Mouse (Mus musculus): Measurements from ENCODE around the gene Pop5. TPM values are rescaled to one million over a fixed set of nuclear protein-coding genes. Genes with fewer than 3 reads are reported as not detected.

Pop5 gene
- polyA plus RNA-seq, 2 experiments = 51.6 to 90.3 TPM

GRCm38 (mm10) chr5:115278053-115278452 lies 42.4 kb downstream of the Pop5 start:
- H3K4me1 ChIP-seq (ENCODE audit: control insufficient read depth, insufficient read depth, low read length) = peaks cover 10% of the 10 kb centered on the region; the same call in 1 of the 2 replicates
- no peak overlapping the region for H3K4me3 ChIP-seq (replicated peaks; ENCODE audit: low read length)
- no peak overlapping the region for H3K9ac ChIP-seq (ENCODE audit: low read depth, low read length, severe bottlenecking)
- ATAC-seq (ENCODE audit: low FRiP score, low read depth) (no peak), DNase-seq (ENCODE audit: low spot score) (no peak)
- 0 out of 2 replicates have a peak, but pooled peaks cover under 1% of the 10 kb centered on the region for H3K36me3 ChIP-seq (ENCODE audit: control insufficient read depth, insufficient read depth, low read length)
- 89% methylated on average over 1 of the region's 1 CpGs for WGBS
- no peaks in the 10 kb centered on the region for H3K27me3 ChIP-seq (ENCODE audit: control insufficient read depth, insufficient read depth, low read length)
- no peak overlapping the region for H3K4me2 ChIP-seq (replicated peaks; ENCODE audit: low read depth, low read length, severe bottlenecking)
- no peak overlapping the region for H3K27ac ChIP-seq (replicated peaks; ENCODE audit: low read depth, low read length)
- TF ChIP-seq POLR2A (IDR thresholded peaks at IDR 0.05; ENCODE audit: borderline replicate concordance, extremely low read depth, insufficient read depth, insufficient read length) = no peak
- no peaks in the 10 kb centered on the region for H3K9me3 ChIP-seq (ENCODE audit: control insufficient read depth, low read length)

DNA sequence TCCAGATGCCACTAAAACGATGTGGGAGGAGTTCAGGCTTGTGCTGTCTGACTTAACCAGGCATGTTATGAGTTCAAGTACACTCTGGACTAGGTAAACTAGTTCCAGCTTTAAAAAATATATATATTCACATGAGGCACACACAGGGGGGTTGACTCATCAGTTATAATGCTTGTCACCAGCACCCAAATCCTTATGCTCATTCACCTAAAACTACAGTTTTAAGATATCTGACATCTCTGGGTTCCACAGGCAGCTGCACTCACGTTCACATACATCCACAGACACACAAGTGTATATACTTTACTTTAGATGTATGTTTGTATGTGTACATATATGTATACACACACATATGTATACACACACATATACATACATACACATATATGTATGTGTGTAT lies 43.1 kb downstream of the Pop5 start:
- H3K4me2 ChIP-seq (replicated peaks; ENCODE audit: low read depth, low read length, severe bottlenecking) = no peak overlapping the region
- no peak overlapping the region for H3K4me3 ChIP-seq (replicated peaks; ENCODE audit: low read length)
- H3K4me1 ChIP-seq (ENCODE audit: control insufficient read depth, insufficient read depth, low read length) = peaks cover 5% of the 10 kb centered on the region; the same call in 1 of the 2 replicates
- H3K9me3 ChIP-seq (ENCODE audit: control insufficient read depth, low read length) = no peaks in the 10 kb centered on the region
- H3K9ac ChIP-seq (ENCODE audit: low read depth, low read length, severe bottlenecking) = no peak overlapping the region
- TF ChIP-seq POLR2A (IDR thresholded peaks at IDR 0.05; ENCODE audit: borderline replicate concordance, extremely low read depth, insufficient read depth, insufficient read length) = no peak
- DNase-seq (ENCODE audit: low spot score) (no peak), ATAC-seq (ENCODE audit: low FRiP score, low read depth) (no peak)
- 61% methylated on average over 2 of the region's 2 CpGs for WGBS
- no peaks in the 10 kb centered on the region for H3K27me3 ChIP-seq (ENCODE audit: control insufficient read depth, insufficient read depth, low read length)
- peaks cover 8% of the 10 kb centered on the region for H3K36me3 ChIP-seq (ENCODE audit: control insufficient read depth, insufficient read depth, low read length)
- no peak overlapping the region for H3K27ac ChIP-seq (replicated peaks; ENCODE audit: low read depth, low read length)

GRCm38 (mm10) chr5:115279226-115280049 lies 43.8 kb downstream of the Pop5 start, which contains the start of gene Coq5:
Gene Coq5, plus strand, starts transcription at chr5:115279666.
- Histone ChIP-seq H3K36me3 (ENCODE audit: control insufficient read depth, insufficient read depth, low read length) (peaks cover 14% of the 10 kb centered on the region), H3K27ac (replicated peaks; ENCODE audit: low read depth, low read length) (no peak within 1 kb of the TSS), H3K9ac (ENCODE audit: low read depth, low read length, severe bottlenecking) (peak within 1 kb of the TSS; percentile 75), H3K4me1 (ENCODE audit: control insufficient read depth, insufficient read depth, low read length) (peaks cover 5% of the 10 kb centered on the region; the same call in 1 of the 2 replicates), H3K4me3 (replicated peaks; ENCODE audit: low read length) (peak within 1 kb of the TSS; percentile 92), H3K9me3 (ENCODE audit: control insufficient read depth, low read length) (no peaks in the 10 kb centered on the region), H3K27me3 (ENCODE audit: control insufficient read depth, insufficient read depth, low read length) (no peaks in the 10 kb centered on the region), H3K4me2 (replicated peaks; ENCODE audit: low read depth, low read length, severe bottlenecking) (peak within 1 kb of the TSS; percentile 84)
- DNase-seq (ENCODE audit: low spot score) = peak; percentile 82
- peak; percentile 70; the same call in 1 of the 2 replicates for TF ChIP-seq POLR2A (IDR thresholded peaks at IDR 0.05; ENCODE audit: borderline replicate concordance, extremely low read depth, insufficient read depth, insufficient read length)
- WGBS = 5% methylated on average over 33 of the region's 45 CpGs
- peak; percentile 83; the same call in 1 of the 2 replicates for ATAC-seq (ENCODE audit: low FRiP score, low read depth)

- Histone ChIP-seq H3K36me3 (ENCODE audit: control insufficient read depth, insufficient read depth, low read length) (peaks cover 21% of the 10 kb centered on the region), H3K4me1 (ENCODE audit: control insufficient read depth, insufficient read depth, low read length) (peaks cover 5% of the 10 kb centered on the region; the same call in 1 of the 2 replicates), H3K9ac (ENCODE audit: low read depth, low read length, severe bottlenecking) (peak overlapping the region; percentile 75), H3K27me3 (ENCODE audit: control insufficient read depth, insufficient read depth, low read length) (no peaks in the 10 kb centered on the region), H3K4me2 (replicated peaks; ENCODE audit: low read depth, low read length, severe bottlenecking) (peak overlapping the region; percentile 84), H3K27ac (replicated peaks; ENCODE audit: low read depth, low read length) (no peak overlapping the region), H3K9me3 (ENCODE audit: control insufficient read depth, low read length) (no peaks in the 10 kb centered on the region), H3K4me3 (replicated peaks; ENCODE audit: low read length) (peak overlapping the region; percentile 92)
- ATAC-seq (ENCODE audit: low FRiP score, low read depth) = no peak
- DNase-seq (ENCODE audit: low spot score) = no peak
- TF ChIP-seq POLR2A (IDR thresholded peaks at IDR 0.05; ENCODE audit: borderline replicate concordance, extremely low read depth, insufficient read depth, insufficient read length) = no peak
- under 1% methylated on average over 17 of the region's 17 CpGs for WGBS
These were observed 44.5 kb downstream of the Pop5 start for GRCm38 (mm10) chr5:115280050-115280687.

DNA sequence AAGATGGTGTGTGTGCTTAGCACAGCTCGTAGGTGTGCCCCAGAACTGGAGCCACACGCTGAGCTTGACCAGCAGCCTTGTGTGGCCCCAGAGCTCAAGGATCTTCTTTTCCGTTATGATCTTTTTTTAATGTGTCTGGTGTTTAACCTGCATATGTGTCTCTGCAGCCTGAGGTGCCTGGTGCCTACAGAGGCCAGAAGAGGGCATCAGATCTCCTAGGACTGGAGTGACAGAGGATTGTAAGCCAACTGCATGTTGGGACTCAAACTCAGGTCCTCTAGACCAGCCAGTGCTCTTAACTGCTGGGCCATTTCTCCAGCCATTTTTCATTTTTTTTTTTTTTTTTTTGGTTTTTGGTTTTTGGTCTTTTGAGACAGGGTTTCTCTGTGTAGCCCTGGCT lies 49.1 kb downstream of the Pop5 start:
- no peak overlapping the region for H3K4me2 ChIP-seq (replicated peaks; ENCODE audit: low read depth, low read length, severe bottlenecking)
- H3K27me3 ChIP-seq (ENCODE audit: control insufficient read depth, insufficient read depth, low read length) = no peaks in the 10 kb centered on the region
- H3K4me1 ChIP-seq (ENCODE audit: control insufficient read depth, insufficient read depth, low read length) = peaks cover 5% of the 10 kb centered on the region; the same call in 1 of the 2 replicates
- DNase-seq (ENCODE audit: low spot score) = no peak
- no peak for TF ChIP-seq POLR2A (IDR thresholded peaks at IDR 0.05; ENCODE audit: borderline replicate concordance, extremely low read depth, insufficient read depth, insufficient read length)
- no peak overlapping the region for H3K9ac ChIP-seq (ENCODE audit: low read depth, low read length, severe bottlenecking)
- 93% methylated on average over 3 of the region's 3 CpGs for WGBS
- H3K4me3 ChIP-seq (replicated peaks; ENCODE audit: low read length) = no peak overlapping the region
- H3K36me3 ChIP-seq (ENCODE audit: control insufficient read depth, insufficient read depth, low read length) = peaks cover 42% of the 10 kb centered on the region
- H3K27ac ChIP-seq (replicated peaks; ENCODE audit: low read depth, low read length) = no peak overlapping the region
- no peak for ATAC-seq (ENCODE audit: low FRiP score, low read depth)
- H3K9me3 ChIP-seq (ENCODE audit: control insufficient read depth, low read length) = no peaks in the 10 kb centered on the region

Measured in limb, embryonic 14.5 days (tissue).